Mouse (Mus musculus) liver, embryonic 14.5 days (tissue): Measurements from ENCODE around the gene Slc26a1. TPM values are rescaled to one million over a fixed set of nuclear protein-coding genes. Genes with fewer than 3 reads are reported as not detected.
"Not testable (repeated sequence)": the region's sequence is repeated elsewhere in the genome, so short reads cannot be mapped to it uniquely, and the experiment has no call there.

Experiments
- ATAC-seq: fragments of 200-750 bp; cut with Nextera tagmentation; 2 replicates; pipeline ENCODE4 v1.8.0; 2017; ENCODE audit warnings: moderate number of reproducible peaks, mild to moderate bottlenecking, moderate library complexity; ENCODE audit not compliant: insufficient read depth
- DNase-seq, 3 experiments: peaks; one replicate each; pipeline ENCODE4 v3.0.0-alpha.2; 2012 to 2013; ENCODE audit warnings: low read depth in 3 of 3, low spot score in 3 of 3
- H3K27ac ChIP-seq: fragments of 300-500 bp; sonication (generic); 2 replicates; pipeline ENCODE4 v1.5.1; 2014; ENCODE audit warnings: moderate library complexity, mild to moderate bottlenecking, control low read depth, inconsistent platforms
- H3K27me3 ChIP-seq: fragments of 300-500 bp; sonication (generic); 2 replicates; pipeline ENCODE4 v1.6.1; 2014; ENCODE audit warnings: mild to moderate bottlenecking, low read length, moderate library complexity; ENCODE audit not compliant: control insufficient read depth, insufficient read depth
- H3K36me3 ChIP-seq: fragments of 300-500 bp; sonication (generic); replicated peaks from 2 replicates; pipeline ENCODE4 v1.6.1; 2014; ENCODE audit warnings: low read depth; ENCODE audit not compliant: control insufficient read depth, insufficient read depth
- H3K4me1 ChIP-seq, 2 experiments: fragments of 200-500 bp in 1 of 2; fragments of 300-500 bp in 1 of 2; sonication (generic) in 1 of 2; replicated peaks; 2 replicates each; pipeline ENCODE4 v1.6.1; 2012 to 2014; ENCODE audit warnings: antibody characterized with exemption in 1 of 2, inconsistent platforms in 1 of 2, low read length in 1 of 2; ENCODE audit not compliant: control insufficient read depth in 2 of 2, insufficient read depth in 2 of 2
- H3K4me2 ChIP-seq: fragments of 300-500 bp; sonication (generic); 2 replicates; pipeline ENCODE4 v1.6.1; 2014; ENCODE audit warnings: low read depth, mild to moderate bottlenecking, control low read depth, moderate library complexity
- H3K4me3 ChIP-seq, 2 experiments: fragments of 200-500 bp in 1 of 2; fragments of 300-500 bp in 1 of 2; sonication (generic) in 1 of 2; 2 replicates each; pipeline ENCODE4 v1.5.1; 2012 to 2014; ENCODE audit warnings: low read depth in 2 of 2, low read length in 2 of 2, mild to moderate bottlenecking in 2 of 2, control low read depth in 1 of 2, inconsistent platforms in 1 of 2, moderate library complexity in 1 of 2; ENCODE audit not compliant: insufficient read depth in 1 of 2
- H3K9ac ChIP-seq: fragments of 300-500 bp; sonication (generic); replicated peaks from 2 replicates; pipeline ENCODE4 v1.6.1; 2014; ENCODE audit warnings: mild to moderate bottlenecking, control low read depth, moderate library complexity
- H3K9me3 ChIP-seq: fragments of 300-500 bp; sonication (generic); 2 replicates; pipeline ENCODE4 v1.6.1; 2016; ENCODE audit warnings: low read length, mixed read lengths; ENCODE audit not compliant: control insufficient read depth
- CTCF ChIP-seq: IDR thresholded peaks from 2 replicates; pipeline ENCODE4 v1.5.1; 2016; ENCODE audit warnings: antibody characterized with exemption, low read depth, control low read depth
- EP300 ChIP-seq: IDR thresholded peaks from 2 replicates; pipeline ENCODE4 v1.6.1; 2016; ENCODE audit warnings: antibody characterized with exemption, low read depth
- WGBS: fragments of 180-500 bp; shearing (Covaris S2); extraction: QIAGEN DNeasy Blood & Tissue Kit; methylation state at CpG from one replicate; pipeline ENCODE4 v1.1.7; 2014; ENCODE audit not compliant: insufficient replicate concordance; 5-methylcytosine and 5-hydroxymethylcytosine counted together
- polyA plus RNA-seq, 2 experiments: library from polyadenylated mRNA; depleted of rRNA in 1 of 2; stranded (reverse) in 1 of 2; unstranded in 1 of 2; fragments of >200 nt; fragmentation: Nextera tagmentation in 1 of 2; extraction: Ambion mirVana in 1 of 2; gene quantifications; 2 replicates each; pipeline versions ENCODE4 v1.2.1 to v1.2.3; 2012 to 2014

Slc26a1 gene
- polyA plus RNA-seq, 2 experiments, result 12.6 to 15.3 TPM

- H3K4me2 ChIP-seq, result no peak overlapping the region
- WGBS, result 40% methylated on average over 4 of the region's 4 CpGs
- no peak for ATAC-seq
Measured at GRCm38 (mm10) chr5:108636172-108636571, 39.2 kb downstream of the Slc26a1 start.

GRCm38 (mm10) chr5:108634088-108634487, 41.3 kb downstream of the Slc26a1 start:
- H3K4me1 ChIP-seq, ATAC-seq, H3K9ac ChIP-seq, H3K4me3 ChIP-seq, H3K9me3 ChIP-seq, DNase-seq, H3K4me2 ChIP-seq, H3K27ac ChIP-seq, H3K36me3 ChIP-seq, H3K27me3 ChIP-seq: not testable (repeated sequence)
- 78% methylated on average over 2 of the region's 3 CpGs for WGBS

More at GRCm38 (mm10) chr5:108636172-108636571, 39.2 kb downstream of the Slc26a1 start:
- Histone ChIP-seq H3K36me3 (no peaks in the 10 kb centered on the region), H3K4me3 (no peak overlapping the region), H3K9me3 (no peaks in the 10 kb centered on the region), H3K27me3 (no peaks in the 10 kb centered on the region), H3K27ac (no peak overlapping the region), H3K4me1 (no peaks in the 10 kb centered on the region), H3K9ac (no peak overlapping the region)
- DNase-seq, result no peak
- TF ChIP-seq CTCF, result no peak
- no peak for TF ChIP-seq EP300

- no peaks in the 10 kb centered on the region for H3K36me3 ChIP-seq
- H3K27me3 ChIP-seq, result no peaks in the 10 kb centered on the region
- ATAC-seq, result no peak
- no peak for DNase-seq
- WGBS, result 95% methylated on average over 4 of the region's 4 CpGs
- no peak overlapping the region for H3K4me3 ChIP-seq
- no peak overlapping the region for H3K9ac ChIP-seq
- no peak overlapping the region for H3K4me2 ChIP-seq
- TF ChIP-seq EP300, result no peak
- no peak for TF ChIP-seq CTCF
- H3K9me3 ChIP-seq, result no peaks in the 10 kb centered on the region
- H3K27ac ChIP-seq, result no peak overlapping the region
- H3K4me1 ChIP-seq, result peaks cover 4 to 7% of the 10 kb centered on the region in 2 experiments
Measured at GRCm38 (mm10) chr5:108633676-108634075, 41.7 kb downstream of the Slc26a1 start.

GRCm38 (mm10) chr5:108629634-108630483, 45.5 kb downstream of the Slc26a1 start, which contains the start of the genes Gak and Tmem175:
Gene Gak (minus strand): TSS chr5:108629755.
Gene Tmem175 (plus strand): TSS chr5:108629770.
- peaks cover 13 to 18% of the 10 kb centered on the region in 2 experiments for H3K4me1 ChIP-seq
- DNase-seq, result peak; percentile 87 to 90 (median 88)
- TF ChIP-seq EP300 (no peak), CTCF (no peak)
- H3K36me3 ChIP-seq, result 0 out of 2 replicates have a peak, but pooled peaks cover 2% of the 10 kb centered on the region
- under 1% methylated on average over 58 of the region's 58 CpGs for WGBS
- H3K9ac ChIP-seq, result peak within 1 kb of the TSS; percentile 80
- ATAC-seq, result peak; percentile 94
- H3K4me2 ChIP-seq, result peak within 1 kb of the TSS; percentile 93
- no peaks in the 10 kb centered on the region for H3K27me3 ChIP-seq
- peak within 1 kb of the TSS; percentile 54 for H3K27ac ChIP-seq
- peak within 1 kb of the TSS; percentile 70 to 83 for H3K4me3 ChIP-seq
- no peaks in the 10 kb centered on the region for H3K9me3 ChIP-seq

- DNase-seq (peak in 2 of 3 experiments; percentile 5 to 20), ATAC-seq (peak; percentile 85)
- Histone ChIP-seq H3K27ac (peak overlapping the region; percentile 54), H3K27me3 (no peaks in the 10 kb centered on the region), H3K4me1 (peaks cover 13 to 18% of the 10 kb centered on the region in 2 experiments), H3K36me3 (peaks cover 9% of the 10 kb centered on the region), H3K4me3 (peak overlapping the region; percentile 70 to 83), H3K4me2 (peak overlapping the region; percentile 93), H3K9me3 (no peaks in the 10 kb centered on the region), H3K9ac (peak overlapping the region; percentile 80)
- WGBS, result under 1% methylated on average over 32 of the region's 32 CpGs
- TF ChIP-seq CTCF, result no peak
Measured at GRCm38 (mm10) chr5:108628891-108629633, 46.3 kb downstream of the Slc26a1 start.
